Mouse (Mus musculus) liver, embryonic 12.5 days (tissue): ENCODE measurements around the gene Bfar. TPM values are rescaled to one million over a fixed set of nuclear protein-coding genes. Genes with fewer than 3 reads are reported as not detected.
"Not testable (repeated sequence)": the region's sequence is repeated elsewhere in the genome, so short reads cannot be mapped to it uniquely, and the experiment has no call there.

Experiments used
- ATAC-seq: fragments of 200-750 bp; cut with Nextera tagmentation; 2 replicates; pipeline ENCODE4 v1.8.0; 2017; ENCODE audit warnings: moderate number of reproducible peaks, mild to moderate bottlenecking, moderate library complexity
- H3K27ac ChIP-seq: fragments of 300-500 bp; sonication (generic); 2 replicates; pipeline ENCODE4 v1.5.1; 2016; ENCODE audit warnings: mild to moderate bottlenecking
- H3K27me3 ChIP-seq: fragments of 300-500 bp; sonication (generic); replicated peaks from 2 replicates; pipeline ENCODE4 v1.6.1; 2016; ENCODE audit warnings: mild to moderate bottlenecking, moderate library complexity
- H3K36me3 ChIP-seq: fragments of 300-500 bp; sonication (generic); 2 replicates; pipeline ENCODE4 v1.6.1; 2016; ENCODE audit warnings: mild to moderate bottlenecking, moderate library complexity
- H3K4me1 ChIP-seq: fragments of 300-500 bp; sonication (generic); 2 replicates; pipeline ENCODE4 v1.6.1; 2016
- H3K4me2 ChIP-seq: fragments of 300-500 bp; sonication (generic); 2 replicates; pipeline ENCODE4 v1.6.1; 2016; ENCODE audit warnings: mild to moderate bottlenecking, moderate library complexity
- H3K4me3 ChIP-seq: fragments of 300-500 bp; sonication (generic); 2 replicates; pipeline ENCODE4 v1.5.1; 2016; ENCODE audit warnings: mild to moderate bottlenecking, moderate library complexity
- H3K9ac ChIP-seq: fragments of 300-500 bp; sonication (generic); 2 replicates; pipeline ENCODE4 v1.6.1; 2016; ENCODE audit warnings: mild to moderate bottlenecking, moderate library complexity
- H3K9me3 ChIP-seq: fragments of 300-500 bp; sonication (generic); replicated peaks from 2 replicates; pipeline ENCODE4 v1.6.1; 2016; ENCODE audit warnings: mild to moderate bottlenecking, moderate library complexity
- WGBS: fragments of 180-500 bp; shearing (Covaris S2); methylation state at CpG from one replicate; pipeline ENCODE4 v1.1.7; 2016; ENCODE audit not compliant: insufficient replicate concordance; 5-methylcytosine and 5-hydroxymethylcytosine counted together
- polyA plus RNA-seq: library from polyadenylated mRNA; unstranded; fragments of >200 nt; fragmentation: Nextera tagmentation; extraction: Ambion mirVana; gene quantifications from 2 replicates; pipeline ENCODE4 v1.2.1, GENCODE M21; 2016

Gene Bfar
- 17.0 and 17.1 TPM in 2 replicates for polyA plus RNA-seq

GRCm38 (mm10) chr16:13671685-13672385 lies at the start of gene Bfar, which contains the start of gene 3110001I22Rik:
TSS of gene Bfar (plus strand) at chr16:13671858.
TSS of gene 3110001I22Rik (plus strand) at chr16:13671929.
- H3K9me3 ChIP-seq = no peaks in the 10 kb centered on the region
- under 1% methylated on average over 51 of the region's 54 CpGs for WGBS
- H3K36me3 ChIP-seq = peaks cover 7% of the 10 kb centered on the region
- H3K9ac ChIP-seq = peak within 1 kb of the TSS; percentile 80
- H3K4me2 ChIP-seq = peak within 1 kb of the TSS; percentile 84
- peak within 1 kb of the TSS; percentile 85 for H3K4me3 ChIP-seq
- H3K27ac ChIP-seq = peak within 1 kb of the TSS; percentile 83
- peak; percentile 83 for ATAC-seq
- H3K27me3 ChIP-seq = no peaks in the 10 kb centered on the region
- H3K4me1 ChIP-seq = peaks cover 43% of the 10 kb centered on the region

- Histone ChIP-seq H3K9me3 (no peaks in the 10 kb centered on the region), H3K9ac (no peak overlapping the region), H3K27me3 (no peaks in the 10 kb centered on the region), H3K4me3 (no peak overlapping the region), H3K4me2 (no peak overlapping the region), H3K27ac (no peak overlapping the region), H3K36me3 (peaks cover 90% of the 10 kb centered on the region), H3K4me1 (no peaks in the 10 kb centered on the region)
- 56% methylated on average over 5 of the region's 5 CpGs for WGBS
- no peak for ATAC-seq
Measured at GRCm38 (mm10) chr16:13628345-13628744, 43.3 kb upstream of the Bfar start.

DNA sequence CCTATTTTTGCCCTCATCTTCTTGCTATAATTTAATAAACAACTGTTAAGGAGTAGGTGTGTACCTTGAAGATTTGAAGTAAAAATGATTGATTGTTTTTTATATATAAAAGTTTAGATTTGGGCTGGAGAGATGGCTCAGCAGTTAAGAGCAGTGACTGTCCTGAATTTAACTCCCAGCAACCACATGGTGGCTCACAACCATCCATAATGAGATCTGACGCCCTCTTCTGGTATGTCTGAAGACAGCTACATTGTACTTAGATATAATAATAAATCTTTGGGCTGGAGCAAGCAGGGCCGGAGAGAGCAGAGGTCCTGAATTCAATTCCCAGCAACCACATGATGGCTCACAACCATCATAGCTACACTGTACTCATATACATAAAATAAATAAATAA lies 33.5 kb upstream of the Bfar start:
- H3K36me3 ChIP-seq = peaks cover 68% of the 10 kb centered on the region
- not testable (repeated sequence) for ATAC-seq

DNA sequence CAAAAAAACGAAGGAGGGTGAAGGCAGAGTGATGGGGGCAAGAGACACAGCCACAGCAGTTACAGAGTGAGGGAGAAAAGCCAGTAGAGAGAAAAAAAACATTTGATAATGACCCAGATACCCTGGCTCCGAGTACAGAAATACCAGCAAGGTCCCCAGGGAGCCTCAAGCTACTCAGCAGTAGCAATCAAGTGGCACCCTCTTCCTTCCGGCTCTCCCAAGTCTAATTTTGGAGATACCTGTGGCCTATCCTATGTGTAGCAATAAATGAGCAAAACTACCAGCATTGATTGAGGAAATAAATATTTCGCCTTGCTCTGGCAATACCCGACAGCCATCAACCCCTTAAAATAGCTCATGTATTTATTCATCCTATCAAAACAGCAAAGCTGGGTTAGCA lies 32.1 kb upstream of the Bfar start:
- 80% methylated on average over 5 of the region's 5 CpGs for WGBS
- Histone ChIP-seq H3K27me3 (no peaks in the 10 kb centered on the region), H3K9me3 (no peaks in the 10 kb centered on the region), H3K4me3 (no peak overlapping the region), H3K36me3 (peaks cover 64% of the 10 kb centered on the region), H3K4me2 (no peak overlapping the region), H3K27ac (no peak overlapping the region), H3K9ac (no peak overlapping the region), H3K4me1 (no peaks in the 10 kb centered on the region)
- no peak for ATAC-seq

More for the DNA sequence above, 33.5 kb upstream of the Bfar start:
- H3K27me3 ChIP-seq, H3K9me3 ChIP-seq, H3K4me2 ChIP-seq, H3K27ac ChIP-seq, H3K4me3 ChIP-seq, H3K9ac ChIP-seq, H3K4me1 ChIP-seq: not testable (repeated sequence)
- WGBS = 55% methylated on average over 2 of the region's 2 CpGs

- no peaks in the 10 kb centered on the region for H3K27me3 ChIP-seq
- no peak overlapping the region for H3K9ac ChIP-seq
- peaks cover 64% of the 10 kb centered on the region for H3K36me3 ChIP-seq
- H3K4me1 ChIP-seq = no peaks in the 10 kb centered on the region
- no peak overlapping the region for H3K27ac ChIP-seq
- no peaks in the 10 kb centered on the region for H3K9me3 ChIP-seq
- ATAC-seq = no peak
- H3K4me2 ChIP-seq = no peak overlapping the region
- 82% methylated on average over 7 of the region's 7 CpGs for WGBS
- no peak overlapping the region for H3K4me3 ChIP-seq
Measured at GRCm38 (mm10) chr16:13640064-13640463, 31.6 kb upstream of the Bfar start.

GRCm38 (mm10) chr16:13644474-13644873 lies 27.2 kb upstream of the Bfar start:
- Histone ChIP-seq H3K4me1 (no peaks in the 10 kb centered on the region), H3K27ac (no peak overlapping the region), H3K4me3 (no peak overlapping the region), H3K9me3 (no peaks in the 10 kb centered on the region), H3K4me2 (no peak overlapping the region), H3K27me3 (no peaks in the 10 kb centered on the region), H3K9ac (no peak overlapping the region), H3K36me3 (peaks cover 65% of the 10 kb centered on the region)
- no peak for ATAC-seq
- WGBS = 68% methylated on average over 3 of the region's 3 CpGs

DNA sequence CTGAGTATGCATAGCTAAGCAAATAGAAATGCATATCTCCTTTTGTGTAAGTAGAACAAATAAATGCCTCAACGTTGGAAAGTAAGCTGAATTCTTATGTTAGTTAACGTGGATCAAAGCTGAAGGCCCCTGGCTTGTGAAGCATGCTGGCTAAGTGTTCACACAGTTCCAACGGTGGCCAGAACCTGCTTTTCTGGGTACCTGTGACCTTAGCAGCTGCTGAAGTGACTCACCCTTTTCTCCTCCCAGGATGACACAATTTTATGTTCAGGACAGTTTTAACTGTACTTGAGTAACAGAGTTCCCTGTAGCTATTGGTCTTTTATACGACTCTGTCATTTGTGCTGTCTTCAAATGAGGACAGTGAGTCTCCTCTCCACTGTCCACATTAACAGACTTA lies 25.7 kb upstream of the Bfar start:
- Histone ChIP-seq H3K9me3 (no peaks in the 10 kb centered on the region), H3K27me3 (no peaks in the 10 kb centered on the region), H3K9ac (no peak overlapping the region), H3K4me2 (no peak overlapping the region), H3K27ac (no peak overlapping the region), H3K36me3 (peaks cover 72% of the 10 kb centered on the region), H3K4me3 (no peak overlapping the region), H3K4me1 (no peaks in the 10 kb centered on the region)
- ATAC-seq = no peak
- 77% methylated on average over 4 of the region's 4 CpGs for WGBS

- H3K9me3 ChIP-seq = no peaks in the 10 kb centered on the region
- H3K27ac ChIP-seq = no peak overlapping the region
- 85% methylated on average over 3 of the region's 3 CpGs for WGBS
- no peaks in the 10 kb centered on the region for H3K4me1 ChIP-seq
- no peak overlapping the region for H3K9ac ChIP-seq
- no peaks in the 10 kb centered on the region for H3K27me3 ChIP-seq
- no peak overlapping the region for H3K4me2 ChIP-seq
- H3K4me3 ChIP-seq = no peak overlapping the region
- H3K36me3 ChIP-seq = peaks cover 88% of the 10 kb centered on the region
- ATAC-seq = no peak
Measured at GRCm38 (mm10) chr16:13658886-13659285, 12.8 kb upstream of the Bfar start.

DNA sequence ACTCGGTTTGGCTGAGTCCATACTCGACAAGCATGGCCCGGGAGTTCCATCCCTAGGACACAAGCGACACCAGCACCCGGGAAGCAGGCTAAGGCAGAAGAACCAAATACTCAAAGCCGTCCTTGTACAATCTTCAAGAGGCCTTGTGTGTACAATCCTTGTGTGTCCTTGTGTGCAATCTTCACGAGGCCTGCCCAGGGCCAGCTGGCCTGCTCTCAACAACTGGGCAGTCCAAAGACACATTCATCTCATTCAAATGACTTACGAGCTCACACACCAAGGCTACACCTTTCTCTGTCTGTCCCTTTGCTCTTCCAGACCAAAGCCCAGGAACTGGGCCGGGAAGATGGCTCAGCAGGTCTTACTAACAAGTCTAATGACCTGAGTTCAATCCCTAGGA lies 10.9 kb upstream of the Bfar start:
- no peak overlapping the region for H3K27ac ChIP-seq
- no peak overlapping the region for H3K4me3 ChIP-seq
- peaks cover 88% of the 10 kb centered on the region for H3K36me3 ChIP-seq
- H3K27me3 ChIP-seq = no peaks in the 10 kb centered on the region
- WGBS = 82% methylated on average over 9 of the region's 9 CpGs
- no peaks in the 10 kb centered on the region for H3K4me1 ChIP-seq
- no peaks in the 10 kb centered on the region for H3K9me3 ChIP-seq
- no peak for ATAC-seq
- no peak overlapping the region for H3K4me2 ChIP-seq
- no peak overlapping the region for H3K9ac ChIP-seq

GRCm38 (mm10) chr16:13667878-13668343 lies 3.7 kb upstream of the Bfar start, which contains the start of gene Parn:
TSS of gene Parn (minus strand) at chr16:13668170.
- Histone ChIP-seq H3K27ac (peak within 1 kb of the TSS; percentile 85), H3K36me3 (peaks cover 33% of the 10 kb centered on the region), H3K9me3 (no peaks in the 10 kb centered on the region), H3K27me3 (no peaks in the 10 kb centered on the region), H3K9ac (peak within 1 kb of the TSS; percentile 82), H3K4me1 (peaks cover 41% of the 10 kb centered on the region), H3K4me3 (peak within 1 kb of the TSS; percentile 86), H3K4me2 (peak within 1 kb of the TSS; percentile 88)
- under 1% methylated on average over 35 of the region's 35 CpGs for WGBS
- peak; percentile 82 for ATAC-seq

- H3K9ac ChIP-seq = peak overlapping the region; percentile 82
- WGBS = 57% methylated on average over 10 of the region's 10 CpGs
Measured at GRCm38 (mm10) chr16:13668402-13669108, 3.1 kb upstream of the Bfar start.

DNA sequence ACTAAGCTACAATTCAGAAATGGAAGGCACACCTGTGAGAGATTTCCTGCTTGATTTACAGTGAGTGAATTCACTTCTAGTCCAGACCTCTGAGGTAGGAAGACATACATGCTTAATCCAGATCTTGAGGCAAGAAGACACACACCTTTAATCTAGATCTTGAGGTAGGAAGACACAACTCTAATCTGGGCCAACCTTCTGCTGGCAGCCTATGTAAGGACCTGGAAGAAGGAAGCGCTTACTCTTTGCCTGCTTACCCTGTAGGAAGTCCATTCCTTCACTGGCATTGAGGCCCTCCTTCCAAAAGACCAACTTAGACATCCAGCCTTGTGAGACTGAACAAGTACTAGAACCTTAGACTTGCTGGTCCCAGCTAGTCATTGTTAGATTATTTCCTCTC lies 2.4 kb upstream of the Bfar start:
- Histone ChIP-seq H3K36me3 (peaks cover 21% of the 10 kb centered on the region), H3K9me3 (no peaks in the 10 kb centered on the region), H3K27ac (peak overlapping the region; percentile 85; the same call in 1 of the 2 replicates), H3K9ac (no peak overlapping the region), H3K4me2 (no peak overlapping the region), H3K4me3 (no peak overlapping the region), H3K4me1 (peaks cover 50% of the 10 kb centered on the region), H3K27me3 (no peaks in the 10 kb centered on the region)
- 82% methylated on average over 1 of the region's 1 CpGs for WGBS
- no peak for ATAC-seq

More at GRCm38 (mm10) chr16:13668402-13669108, 3.1 kb upstream of the Bfar start:
- peak overlapping the region; percentile 85 for H3K27ac ChIP-seq
- peak overlapping the region; percentile 86 for H3K4me3 ChIP-seq
- peak overlapping the region; percentile 88 for H3K4me2 ChIP-seq
- peaks cover 47% of the 10 kb centered on the region for H3K4me1 ChIP-seq
- no peaks in the 10 kb centered on the region for H3K27me3 ChIP-seq
- ATAC-seq = no peak
- peaks cover 27% of the 10 kb centered on the region for H3K36me3 ChIP-seq
- H3K9me3 ChIP-seq = no peaks in the 10 kb centered on the region
